ENCODE assay signal across 8 mouse cellular contexts in genomic region chr13:19622573-19623227, GRCm38 (mm10). TPM values are rescaled to one million over a fixed set of nuclear protein-coding genes. Genes with fewer than 3 reads are reported as not detected.
DNase-seq lines count a peak whose midpoint lies in the region; ATAC-seq and TF ChIP-seq lines count a peak whose summit lies in the region.

Gene Sfrp4, plus strand, starts transcription at chr13:19623104.

- no peaks in the 10 kb centered on the region for H3K9me3 ChIP-seq in embryonic facial prominence, embryonic 11.5 days (replicated peaks; ENCODE audit: control insufficient read depth, low read length)
- H3K9me3 ChIP-seq in kidney, postnatal 0 days (replicated peaks; ENCODE audit: low read length) = no peaks in the 10 kb centered on the region
- no peaks in the 10 kb centered on the region for H3K9me3 ChIP-seq in lung, embryonic 15.5 days

- no peaks in the 10 kb centered on the region; the same call in 1 of the 2 replicates for H3K4me1 ChIP-seq in embryonic facial prominence, embryonic 11.5 days (ENCODE audit: control insufficient read depth, insufficient read depth, low read length)
- peaks cover 4% of the 10 kb centered on the region for H3K4me1 ChIP-seq in kidney, postnatal 0 days (replicated peaks; ENCODE audit: insufficient read depth, low read length)
- H3K4me1 ChIP-seq in lung, embryonic 15.5 days = peaks cover 12% of the 10 kb centered on the region; the same call in 1 of the 2 replicates

- TF ChIP-seq CTCF in kidney, postnatal 0 days (IDR thresholded peaks at IDR 0.05; ENCODE audit: low read depth) = peak; percentile 52

- DNase-seq in urinary bladder, adult 2 months (ENCODE audit: low spot score) = no peak
- DNase-seq in urinary bladder, postnatal 10 days (ENCODE audit: low spot score) = no peak
- peak; percentile 64 for DNase-seq in embryonic facial prominence, embryonic 11.5 days (ENCODE audit: low spot score)
- peak; percentile 29 to 53 for DNase-seq in heart, adult 9 months (ENCODE audit: low spot score in 2 of 2)
- peak; percentile 69 for DNase-seq in kidney, postnatal 0 days (ENCODE audit: low spot score)
- DNase-seq in ovary, adult 18-20 months (ENCODE audit: low spot score) = peak; percentile 40
- no peak for DNase-seq in T-cell, adult 2 months (ENCODE audit: low spot score)

- WGBS in embryonic facial prominence, embryonic 11.5 days = 3% methylated on average over 25 of the region's 25 CpGs
- WGBS in kidney, postnatal 0 days = 5% methylated on average over 25 of the region's 25 CpGs
- 4% methylated on average over 25 of the region's 25 CpGs for WGBS in lung, embryonic 15.5 days

- H3K27me3 ChIP-seq in embryonic facial prominence, embryonic 11.5 days (ENCODE audit: control insufficient read depth, insufficient read depth, low read length) = peaks cover 5% of the 10 kb centered on the region
- H3K27me3 ChIP-seq in kidney, postnatal 0 days (ENCODE audit: insufficient read depth, low read length) = 0 out of 2 replicates have a peak, but pooled peaks cover 10% of the 10 kb centered on the region
- H3K27me3 ChIP-seq in lung, embryonic 15.5 days = peaks cover 12% of the 10 kb centered on the region

- peak within 1 kb of the TSS; percentile 87 for H3K4me2 ChIP-seq in embryonic facial prominence, embryonic 11.5 days (ENCODE audit: low read depth, low read length)
- H3K4me2 ChIP-seq in kidney, postnatal 0 days (ENCODE audit: low read length) = peak within 1 kb of the TSS; percentile 76
- peak within 1 kb of the TSS; percentile 92 for H3K4me2 ChIP-seq in lung, embryonic 15.5 days

- ATAC-seq in embryonic facial prominence, embryonic 11.5 days (replicated peaks; ENCODE audit: insufficient number of reproducible peaks, low FRiP score, low TSS enrichment, low read depth) = peak; percentile 80
- peak; percentile 53; the same call in 1 of the 2 replicates for ATAC-seq in kidney, postnatal 0 days (replicated peaks; ENCODE audit: low FRiP score, low read depth)
- peak; percentile 77 for ATAC-seq in lung, embryonic 15.5 days (ENCODE audit: borderline replicate concordance, extremely low read depth, low FRiP score, low TSS enrichment)

- H3K36me3 ChIP-seq in embryonic facial prominence, embryonic 11.5 days (replicated peaks; ENCODE audit: control insufficient read depth, insufficient read depth, low read depth, low read length) = no peaks in the 10 kb centered on the region
- no peaks in the 10 kb centered on the region for H3K36me3 ChIP-seq in kidney, postnatal 0 days (ENCODE audit: insufficient read depth, low read length)
- no peaks in the 10 kb centered on the region for H3K36me3 ChIP-seq in lung, embryonic 15.5 days

- peak within 1 kb of the TSS; percentile 55 for H3K9ac ChIP-seq in embryonic facial prominence, embryonic 11.5 days (replicated peaks; ENCODE audit: low read length)
- H3K9ac ChIP-seq in kidney, postnatal 0 days (ENCODE audit: low read depth, low read length) = 0 out of 2 replicates have a peak within 1 kb of the TSS, but pooled peaks have one; percentile 40
- H3K9ac ChIP-seq in lung, embryonic 15.5 days = peak within 1 kb of the TSS; percentile 39

- H3K4me3 ChIP-seq in embryonic facial prominence, embryonic 11.5 days (ENCODE audit: low read depth, low read length) = peak within 1 kb of the TSS; percentile 46
- peak within 1 kb of the TSS; percentile 41 for H3K4me3 ChIP-seq in kidney, postnatal 0 days (replicated peaks; ENCODE audit: low read depth, low read length)
- peak within 1 kb of the TSS; percentile 48 for H3K4me3 ChIP-seq in lung, embryonic 15.5 days

- H3K27ac ChIP-seq in embryonic facial prominence, embryonic 11.5 days (replicated peaks; ENCODE audit: low read depth, low read length) = no peak within 1 kb of the TSS
- no peak within 1 kb of the TSS for H3K27ac ChIP-seq in kidney, postnatal 0 days
- no peak within 1 kb of the TSS for H3K27ac ChIP-seq in lung, embryonic 15.5 days

RNA-seq across cellular contexts. Expression of gene Sfrp4, which starts in this region (rescaled TPM):
- polyA plus RNA-seq in urinary bladder, adult 2 months (2012; rRNA removed) = 24.2 and 27.8 TPM in 2 replicates
- polyA plus RNA-seq in embryonic facial prominence, embryonic 11.5 days (2014; fragmentation: Nextera tagmentation; extraction: Ambion mirVana) = 0.43 and 0.97 TPM in 2 replicates
- polyA plus RNA-seq in kidney, postnatal 0 days (2015; fragmentation: Nextera tagmentation; extraction: Ambion mirVana) = 0.96 and 0.99 TPM in 2 replicates
- polyA plus RNA-seq in lung, embryonic 15.5 days (2015; fragmentation: Nextera tagmentation; extraction: Ambion mirVana) = 0.62 and 0.67 TPM in 2 replicates

Comparison
In these comparisons a context has a peak if more than half of its experiments do, and no peak if none do; other contexts are left out.
1. RNA of gene Sfrp4 (polyA plus RNA-seq): 24.2 to 27.8 TPM in urinary bladder, adult 2 months; 0.43 to 0.97 TPM in embryonic facial prominence, embryonic 11.5 days, 0.96 to 0.99 TPM in kidney, postnatal 0 days and 0.62 to 0.67 TPM in lung, embryonic 15.5 days; every median in the first group is over 10 times any median in the second.
2. Peak in DNase-seq, ATAC-seq, H3K4me3 ChIP-seq, H3K9ac ChIP-seq and H3K4me2 ChIP-seq in embryonic facial prominence, embryonic 11.5 days; RNA of the gene not detected or under 1 TPM.
3. Peak in DNase-seq, ATAC-seq, H3K4me3 ChIP-seq, H3K9ac ChIP-seq and H3K4me2 ChIP-seq in kidney, postnatal 0 days; RNA of the gene not detected or under 1 TPM.
4. Peak in ATAC-seq, H3K4me3 ChIP-seq, H3K9ac ChIP-seq and H3K4me2 ChIP-seq in lung, embryonic 15.5 days; RNA of the gene not detected or under 1 TPM.
5. DNase-seq: peak in heart, adult 9 months (2 of 2) and ovary, adult 18-20 months (single experiment); none in urinary bladder, adult 2 months (single experiment), urinary bladder, postnatal 10 days (single experiment) and T-cell, adult 2 months (single experiment).
6. Peak in every context shown above with its lines, with median percentiles within 50 percentile points of each other: ATAC-seq, H3K4me2 ChIP-seq, H3K4me3 ChIP-seq and H3K9ac ChIP-seq.